Mouse (Mus musculus) cerebellum, adult 2 months (tissue): Measurements from ENCODE around the gene Pex10.

Source experiments
- CTCF ChIP-seq: fragments of 200-500 bp; IDR thresholded peaks from 2 replicates; pipeline ENCODE4 v1.5.1; 2011; ENCODE audit warnings: low read depth, mild to moderate bottlenecking, control low read depth, low read length, moderate library complexity, borderline replicate concordance; ENCODE audit not compliant: insufficient read depth
- POLR2A ChIP-seq: fragments of 200-500 bp; IDR thresholded peaks from 2 replicates; pipeline ENCODE4 v1.6.1; 2011; ENCODE audit warnings: low read length, control low read depth, borderline replicate concordance; ENCODE audit not compliant: insufficient read depth

DNA sequence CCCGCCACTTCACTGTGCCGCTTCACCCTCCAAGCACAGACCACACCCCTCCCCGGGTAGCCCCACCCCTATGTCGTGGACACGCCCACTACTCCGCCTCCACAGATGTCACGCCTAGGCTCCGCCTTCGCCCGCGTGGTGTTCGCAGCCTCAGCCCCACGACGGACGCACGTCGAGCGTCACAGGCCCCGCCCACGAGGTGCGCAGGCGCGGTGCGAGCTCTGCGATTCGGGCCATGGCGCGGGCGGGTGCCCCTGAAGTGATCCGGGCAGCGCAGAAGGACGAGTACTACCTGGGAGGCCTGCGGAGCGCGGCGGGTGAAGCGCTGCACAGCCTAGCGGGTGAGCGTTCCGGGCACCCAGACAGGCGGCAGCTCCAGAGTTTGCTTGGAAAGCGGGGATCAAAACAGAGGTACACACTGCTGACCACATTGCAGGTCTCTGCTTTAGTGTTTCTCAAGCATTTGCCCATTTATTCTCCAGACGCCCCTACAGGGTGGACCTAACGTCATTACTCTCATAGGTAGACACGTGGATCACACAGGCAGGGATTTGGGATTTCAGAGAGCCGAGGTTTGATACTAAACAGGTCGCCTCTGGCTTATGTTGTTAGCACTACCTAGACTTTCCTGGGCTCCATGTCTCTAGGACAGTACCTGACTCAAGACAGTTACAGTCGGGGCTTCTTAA is at the start of gene Pex10:
- TF ChIP-seq CTCF (no peak), POLR2A (peak; percentile 89)
